Mouse (Mus musculus) midbrain, postnatal 0 days (tissue): ENCODE results near the gene Sertad3. TPM values are rescaled to one million over a fixed set of nuclear protein-coding genes. Genes with fewer than 3 reads are reported as not detected.
A peak's percentile ranks its signal among the peaks of the same experiment; 100 is the strongest.

Experiments
- ATAC-seq: fragments of 200-750 bp; cut with Nextera tagmentation; 2 replicates; pipeline ENCODE4 v1.8.0; 2017; ENCODE audit warnings: moderate number of reproducible peaks, mild to moderate bottlenecking, moderate TSS enrichment, moderate library complexity; ENCODE audit not compliant: low FRiP score
- DNase-seq: peaks from one replicate; pipeline ENCODE4 v3.0.0-alpha.2; 2015; ENCODE audit warnings: low spot score
- H3K27ac ChIP-seq: fragments of 300-500 bp; sonication (generic); 2 replicates; pipeline ENCODE4 v1.5.1; 2014; ENCODE audit warnings: low read depth, mild to moderate bottlenecking, low read length, mixed read lengths
- H3K27me3 ChIP-seq: fragments of 300-500 bp; sonication (generic); 2 replicates; pipeline ENCODE4 v1.6.1; 2014; ENCODE audit warnings: low read length, control low read depth, mixed read lengths; ENCODE audit not compliant: insufficient read depth
- H3K36me3 ChIP-seq: fragments of 300-500 bp; sonication (generic); 2 replicates; pipeline ENCODE4 v1.6.1; 2014; ENCODE audit warnings: low read length, control low read depth, mixed read lengths; ENCODE audit not compliant: insufficient read depth
- H3K4me1 ChIP-seq: fragments of 300-500 bp; sonication (generic); 2 replicates; pipeline ENCODE4 v1.6.1; 2014; ENCODE audit warnings: mild to moderate bottlenecking, control low read depth, antibody characterized with exemption, low read length, mixed read lengths; ENCODE audit not compliant: insufficient read depth
- H3K4me2 ChIP-seq: fragments of 300-500 bp; sonication (generic); 2 replicates; pipeline ENCODE4 v1.6.1; 2014; ENCODE audit warnings: low read depth, mild to moderate bottlenecking, low read length, mixed read lengths; ENCODE audit not compliant: poor library complexity, severe bottlenecking
- H3K4me3 ChIP-seq: fragments of 300-500 bp; sonication (generic); 2 replicates; pipeline ENCODE4 v1.5.1; 2014; ENCODE audit warnings: low read depth, mild to moderate bottlenecking, low read length, moderate library complexity
- H3K9ac ChIP-seq: fragments of 300-500 bp; sonication (generic); replicated peaks from 2 replicates; pipeline ENCODE4 v1.6.1; 2014; ENCODE audit warnings: mild to moderate bottlenecking, low read length, moderate library complexity, mixed read lengths; ENCODE audit not compliant: poor library complexity, severe bottlenecking
- H3K9me3 ChIP-seq: fragments of 300-500 bp; sonication (generic); 2 replicates; pipeline ENCODE4 v1.6.1; 2016; ENCODE audit warnings: low read length, control low read depth
- CTCF ChIP-seq: IDR thresholded peaks from 2 replicates; pipeline ENCODE4 v1.5.1; 2016; ENCODE audit warnings: antibody characterized with exemption, mild to moderate bottlenecking
- WGBS: fragments of 180-500 bp; shearing (Covaris S2); extraction: QIAGEN DNeasy Blood & Tissue Kit; methylation state at CpG from one replicate; pipeline ENCODE4 v1.1.7; 2014; 5-methylcytosine and 5-hydroxymethylcytosine counted together
- polyA plus RNA-seq: library from polyadenylated mRNA; unstranded; fragments of >200 nt; fragmentation: Nextera tagmentation; extraction: Ambion mirVana; gene quantifications from 2 replicates; pipeline ENCODE4 v1.2.1, GENCODE M21; 2015
- total RNA-seq: library from RNA; depleted of rRNA; stranded (reverse); fragments of >200 nt; gene quantifications from 2 replicates; pipeline ENCODE4 v1.2.3, GENCODE M21; 2014

Gene Sertad3
- total and polyA plus RNA-seq, 2 experiments from 2014 or later = 4.3 to 5.0 TPM

DNA sequence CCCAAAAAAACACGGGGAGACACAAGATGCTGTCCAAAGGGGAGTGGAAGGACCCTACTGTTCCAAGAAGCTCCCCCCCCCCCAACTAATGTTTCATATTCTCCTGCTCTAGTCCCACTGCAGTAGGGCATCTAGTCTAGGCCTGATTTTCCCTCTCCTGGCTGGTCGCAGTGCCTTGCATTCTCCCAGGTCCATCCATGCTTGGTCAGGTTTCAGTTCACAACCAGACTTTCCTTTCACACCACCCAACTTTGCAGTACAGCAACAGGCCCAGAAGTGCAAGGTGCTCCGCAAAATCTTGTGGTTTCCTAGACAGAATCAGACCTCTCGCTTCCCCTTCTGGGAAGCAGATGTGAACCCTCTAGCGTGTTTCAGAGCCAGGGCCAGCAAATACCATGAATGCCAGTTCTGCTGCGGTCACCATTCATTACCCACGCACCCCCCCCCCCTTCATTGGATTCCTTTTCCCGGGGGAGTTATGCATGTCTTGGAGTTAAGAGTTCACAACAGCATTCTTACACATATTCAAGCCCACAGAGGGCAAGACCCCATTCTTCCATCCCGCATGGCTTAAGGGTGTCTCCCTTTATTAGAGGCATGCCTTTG, 33.3 kb downstream of the Sertad3 start:
- no peak for ATAC-seq

DNA sequence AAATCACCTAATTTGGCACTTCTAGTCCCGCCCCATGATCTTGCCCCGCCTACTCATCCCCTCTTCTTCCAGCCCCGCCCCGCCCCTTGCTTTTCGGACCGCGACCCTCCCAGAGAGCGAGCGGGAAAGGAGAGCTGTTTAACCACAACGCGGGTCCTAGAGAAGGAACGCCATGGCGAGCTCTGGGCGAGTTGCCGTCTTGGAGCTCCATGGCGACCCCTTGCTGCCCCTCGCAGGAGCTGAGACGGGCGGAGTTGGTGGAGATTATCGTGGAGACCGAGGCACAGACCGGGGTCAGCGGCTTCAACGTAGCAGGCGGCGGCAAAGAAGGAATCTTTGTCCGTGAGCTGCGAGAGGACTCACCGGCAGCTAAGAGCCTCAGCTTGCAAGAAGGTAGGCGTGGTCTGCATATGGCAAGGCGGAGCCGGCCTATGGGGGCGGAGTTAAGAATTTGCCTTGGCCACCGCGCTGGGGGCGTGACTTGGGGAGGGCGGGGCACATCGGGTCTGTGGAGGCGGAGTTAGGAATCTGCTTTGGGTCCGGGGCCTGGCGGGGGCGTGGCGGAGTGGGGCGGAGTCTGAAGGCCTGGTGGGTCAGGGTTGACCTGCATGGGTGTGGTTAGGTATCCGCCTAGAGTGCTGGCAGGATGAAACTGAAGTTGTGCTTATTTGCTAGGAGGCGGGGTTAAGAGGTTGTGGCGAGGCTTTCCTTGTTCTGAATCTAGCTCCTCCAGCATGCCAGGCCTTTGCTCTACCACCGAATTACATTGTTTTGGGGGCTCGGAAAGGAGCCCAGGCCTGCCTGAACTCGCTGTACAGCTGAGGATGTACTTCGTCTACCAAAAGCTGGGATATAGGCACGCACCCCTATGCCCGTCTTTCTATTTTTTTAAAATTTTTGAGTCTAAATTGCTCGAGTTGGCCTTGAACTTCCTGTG, 34.4 kb downstream of the Sertad3 start:
- Histone ChIP-seq H3K4me3 (peak overlapping the region; percentile 48), H3K9ac (peak overlapping the region; percentile 62), H3K9me3 (no peaks in the 10 kb centered on the region), H3K4me2 (peak overlapping the region; percentile 57), H3K27ac (peak overlapping the region; percentile 90), H3K4me1 (peaks cover 4% of the 10 kb centered on the region; the same call in 1 of the 2 replicates), H3K36me3 (no peaks in the 10 kb centered on the region), H3K27me3 (no peaks in the 10 kb centered on the region)
- under 1% methylated on average over 49 of the region's 54 CpGs for WGBS
- ATAC-seq (peak; percentile 89), DNase-seq (peak; percentile 96)
- TF ChIP-seq CTCF = peak; percentile 69

More for the DNA sequence above, 33.3 kb downstream of the Sertad3 start:
- peak overlapping the region; percentile 62; the same call in 1 of the 2 replicates for H3K9ac ChIP-seq
- peaks cover 4% of the 10 kb centered on the region; the same call in 1 of the 2 replicates for H3K4me1 ChIP-seq
- H3K27me3 ChIP-seq = no peaks in the 10 kb centered on the region
- H3K4me3 ChIP-seq = peak overlapping the region; percentile 48
- no peak overlapping the region; the same call in 1 of the 2 replicates for H3K27ac ChIP-seq
- H3K36me3 ChIP-seq = no peaks in the 10 kb centered on the region
- DNase-seq = no peak
- H3K4me2 ChIP-seq = peak overlapping the region; percentile 57
- 48% methylated on average over 9 of the region's 9 CpGs for WGBS
- TF ChIP-seq CTCF = no peak
- no peaks in the 10 kb centered on the region for H3K9me3 ChIP-seq

- peak; percentile 65 for DNase-seq
- H3K4me1 ChIP-seq = peaks cover 4% of the 10 kb centered on the region; the same call in 1 of the 2 replicates
- 24% methylated on average over 6 of the region's 6 CpGs for WGBS
- peak; percentile 67; the same call in 1 of the 2 replicates for ATAC-seq
- H3K27me3 ChIP-seq = no peaks in the 10 kb centered on the region
- no peaks in the 10 kb centered on the region for H3K9me3 ChIP-seq
- H3K4me2 ChIP-seq = peak overlapping the region; percentile 57
- H3K36me3 ChIP-seq = no peaks in the 10 kb centered on the region
- H3K4me3 ChIP-seq = peak overlapping the region; percentile 48
- TF ChIP-seq CTCF = peak; percentile 81
- H3K9ac ChIP-seq = no peak overlapping the region
- H3K27ac ChIP-seq = 0 out of 2 replicates have a peak overlapping the region, but pooled peaks have one; percentile 90
Observed at GRCm38 (mm10) chr7:27508648-27509005, 35.1 kb downstream of the Sertad3 start.

DNA sequence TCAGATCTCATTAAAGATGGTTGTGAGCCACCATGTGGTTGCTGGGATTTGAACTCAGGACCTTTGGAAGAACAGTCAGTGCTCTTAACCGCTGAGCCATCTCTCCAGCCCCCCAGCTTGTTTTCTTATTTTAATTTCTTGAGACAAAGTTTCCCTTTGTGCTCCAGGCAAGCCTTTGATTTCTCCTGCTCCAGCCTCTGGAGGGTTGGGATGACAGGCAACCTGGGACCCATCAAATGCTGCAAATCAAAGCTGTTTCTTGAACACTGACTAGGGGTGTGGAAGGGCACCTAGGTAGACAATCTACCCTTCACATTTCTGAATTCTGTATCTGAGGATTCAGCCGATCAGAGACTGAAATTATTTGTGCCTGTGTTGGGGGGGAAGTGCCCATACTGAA, 37.2 kb downstream of the Sertad3 start:
- no peak overlapping the region for H3K27ac ChIP-seq
- no peaks in the 10 kb centered on the region for H3K36me3 ChIP-seq
- H3K4me2 ChIP-seq = no peak overlapping the region
- H3K9ac ChIP-seq = no peak overlapping the region
- peaks cover 4% of the 10 kb centered on the region; the same call in 1 of the 2 replicates for H3K4me1 ChIP-seq
- DNase-seq (no peak), ATAC-seq (no peak)
- no peaks in the 10 kb centered on the region for H3K9me3 ChIP-seq
- WGBS = 77% methylated on average over 2 of the region's 2 CpGs
- H3K4me3 ChIP-seq = no peak overlapping the region
- no peaks in the 10 kb centered on the region for H3K27me3 ChIP-seq
- TF ChIP-seq CTCF = no peak

GRCm38 (mm10) chr7:27514961-27515360, 41.4 kb downstream of the Sertad3 start:
- H3K27me3 ChIP-seq = no peaks in the 10 kb centered on the region
- H3K4me2 ChIP-seq = no peak overlapping the region
- H3K4me3 ChIP-seq = no peak overlapping the region
- ATAC-seq (no peak), DNase-seq (no peak)
- no peak overlapping the region for H3K27ac ChIP-seq
- H3K9me3 ChIP-seq = no peaks in the 10 kb centered on the region
- WGBS = 80% methylated on average over 9 of the region's 9 CpGs
- no peaks in the 10 kb centered on the region for H3K4me1 ChIP-seq
- H3K36me3 ChIP-seq = no peaks in the 10 kb centered on the region
- H3K9ac ChIP-seq = no peak overlapping the region
- no peak for TF ChIP-seq CTCF

GRCm38 (mm10) chr7:27518314-27518713, 44.7 kb downstream of the Sertad3 start:
- Histone ChIP-seq H3K9me3 (no peaks in the 10 kb centered on the region), H3K27me3 (no peaks in the 10 kb centered on the region), H3K4me2 (no peak overlapping the region), H3K4me3 (no peak overlapping the region), H3K9ac (no peak overlapping the region), H3K27ac (no peak overlapping the region), H3K36me3 (no peaks in the 10 kb centered on the region), H3K4me1 (no peaks in the 10 kb centered on the region)
- WGBS = 85% methylated on average over 9 of the region's 9 CpGs
- DNase-seq (no peak), ATAC-seq (no peak)
- no peak for TF ChIP-seq CTCF
